Mouse (Mus musculus) heart, embryonic 14.5 days (tissue): ENCODE results near the gene Nt5c2. TPM values are rescaled to one million over a fixed set of nuclear protein-coding genes. Genes with fewer than 3 reads are reported as not detected.
"Not testable (repeated sequence)": the region's sequence is repeated elsewhere in the genome, so short reads cannot be mapped to it uniquely, and the experiment has no call there.

Source experiments
- ATAC-seq: fragments of 200-750 bp; cut with Nextera tagmentation; 2 replicates; pipeline ENCODE4 v1.8.0; 2017; ENCODE audit warnings: low read depth, moderate TSS enrichment; ENCODE audit not compliant: insufficient number of reproducible peaks, insufficient read depth, low FRiP score
- H3K27ac ChIP-seq, 2 experiments: fragments of 200-500 bp in 1 of 2; fragments of 300-500 bp in 1 of 2; sonication (generic) in 1 of 2; replicated peaks in 1 of 2; 2 replicates each; pipeline ENCODE4 v1.5.1; 2012 to 2014; ENCODE audit warnings: low read depth in 2 of 2, low read length in 2 of 2, control low read depth in 1 of 2, mild to moderate bottlenecking in 1 of 2, mixed read lengths in 1 of 2; ENCODE audit not compliant: control insufficient read depth in 1 of 2, insufficient read depth in 1 of 2
- H3K27me3 ChIP-seq: fragments of 300-500 bp; sonication (generic); 2 replicates; pipeline ENCODE4 v1.6.1; 2014; ENCODE audit warnings: mild to moderate bottlenecking, low read length, control low read depth; ENCODE audit not compliant: control insufficient read depth, insufficient read depth
- H3K36me3 ChIP-seq: fragments of 300-500 bp; sonication (generic); 2 replicates; pipeline ENCODE4 v1.6.1; 2014; ENCODE audit warnings: mild to moderate bottlenecking, control low read depth, low read length, mixed read lengths; ENCODE audit not compliant: control insufficient read depth, insufficient read depth
- H3K4me1 ChIP-seq, 2 experiments: fragments of 200-500 bp in 1 of 2; fragments of 300-500 bp in 1 of 2; sonication (generic) in 1 of 2; 2 replicates each; pipeline ENCODE4 v1.6.1; 2012 to 2014; ENCODE audit warnings: low read length in 2 of 2, control low read depth in 1 of 2, mixed read lengths in 1 of 2; ENCODE audit not compliant: control insufficient read depth in 2 of 2, insufficient read depth in 2 of 2
- H3K4me2 ChIP-seq: fragments of 300-500 bp; sonication (generic); 2 replicates; pipeline ENCODE4 v1.6.1; 2014; ENCODE audit warnings: mild to moderate bottlenecking, low read length
- H3K4me3 ChIP-seq, 2 experiments: fragments of 200-500 bp in 1 of 2; fragments of 300-500 bp in 1 of 2; sonication (generic) in 1 of 2; 2 replicates each; pipeline ENCODE4 v1.5.1; 2012 to 2014; ENCODE audit warnings: low read length in 2 of 2, mild to moderate bottlenecking in 2 of 2, control low read depth in 1 of 2, low read depth in 1 of 2, moderate library complexity in 1 of 2; ENCODE audit not compliant: control insufficient read depth in 1 of 2, insufficient read depth in 1 of 2
- H3K9ac ChIP-seq: fragments of 300-500 bp; sonication (generic); 2 replicates; pipeline ENCODE4 v1.6.1; 2014; ENCODE audit warnings: mild to moderate bottlenecking, low read length
- H3K9me3 ChIP-seq: fragments of 300-500 bp; sonication (generic); 2 replicates; pipeline ENCODE4 v1.6.1; 2016; ENCODE audit warnings: low read length, control low read depth; ENCODE audit not compliant: control insufficient read depth
- WGBS: fragments of 180-500 bp; shearing (Covaris S2); extraction: QIAGEN DNeasy Blood & Tissue Kit; methylation state at CpG from one replicate; pipeline ENCODE4 v1.1.7; 2014; 5-methylcytosine and 5-hydroxymethylcytosine counted together
- polyA plus RNA-seq: library from polyadenylated mRNA; unstranded; fragments of >200 nt; fragmentation: Nextera tagmentation; extraction: Ambion mirVana; gene quantifications from 2 replicates; pipeline ENCODE4 v1.2.1, GENCODE M21; 2014

Nt5c2 gene
- polyA plus RNA-seq, 1 experiment from 2014 or later, result 126 TPM

- Histone ChIP-seq H3K27me3 (no peaks in the 10 kb centered on the region), H3K36me3 (no peaks in the 10 kb centered on the region), H3K9me3 (no peaks in the 10 kb centered on the region), H3K4me1 (peaks cover 15 to 17% of the 10 kb centered on the region in 2 experiments; a peak in 3 of 4 replicates), H3K27ac (no peak overlapping the region), H3K4me3 (no peak overlapping the region), H3K9ac (no peak overlapping the region), H3K4me2 (no peak overlapping the region)
- WGBS, result 68% methylated on average over 17 of the region's 17 CpGs
- ATAC-seq, result no peak
These were observed 35.8 kb downstream of the Nt5c2 start for GRCm38 (mm10) chr19:46978920-46979780.

- ATAC-seq, H3K4me3 ChIP-seq, H3K9ac ChIP-seq, H3K27me3 ChIP-seq, H3K27ac ChIP-seq, H3K4me2 ChIP-seq, H3K9me3 ChIP-seq, H3K36me3 ChIP-seq: not testable (repeated sequence)
- 85% methylated on average over 3 of the region's 3 CpGs for WGBS
- H3K4me1 ChIP-seq, result peaks cover 15 to 17% of the 10 kb centered on the region in 2 experiments
These were observed 36.9 kb downstream of the Nt5c2 start for GRCm38 (mm10) chr19:46978069-46978468.

- Histone ChIP-seq H3K36me3 (no peaks in the 10 kb centered on the region), H3K4me3 (no peak overlapping the region), H3K9me3 (no peaks in the 10 kb centered on the region), H3K9ac (no peak overlapping the region), H3K4me1 (peaks cover 21% of the 10 kb centered on the region in 2 experiments), H3K4me2 (no peak overlapping the region), H3K27ac (no peak overlapping the region), H3K27me3 (no peaks in the 10 kb centered on the region)
- no peak for ATAC-seq
- 68% methylated on average over 6 of the region's 6 CpGs for WGBS
These were observed 37.5 kb downstream of the Nt5c2 start for GRCm38 (mm10) chr19:46977460-46977859.

GRCm38 (mm10) chr19:46976743-46977142 lies 38.2 kb downstream of the Nt5c2 start:
- no peak overlapping the region for H3K4me2 ChIP-seq
- H3K9me3 ChIP-seq, result no peaks in the 10 kb centered on the region
- no peaks in the 10 kb centered on the region for H3K27me3 ChIP-seq
- no peak overlapping the region for H3K9ac ChIP-seq
- ATAC-seq, result no peak
- 43% methylated on average over 2 of the region's 2 CpGs for WGBS
- H3K4me3 ChIP-seq, result no peak overlapping the region
- H3K4me1 ChIP-seq, result peaks cover 23 to 26% of the 10 kb centered on the region in 2 experiments
- H3K36me3 ChIP-seq, result no peaks in the 10 kb centered on the region
- H3K27ac ChIP-seq, result 0 out of 4 replicates have a peak overlapping the region, but pooled peaks of 1 of the 2 experiments have one; percentile 79

GRCm38 (mm10) chr19:46975997-46976396 lies 39.0 kb downstream of the Nt5c2 start:
- Histone ChIP-seq H3K36me3 (no peaks in the 10 kb centered on the region), H3K9me3 (no peaks in the 10 kb centered on the region), H3K4me1 (peaks cover 29 to 33% of the 10 kb centered on the region in 2 experiments), H3K9ac (no peak overlapping the region), H3K27me3 (no peaks in the 10 kb centered on the region), H3K27ac (peak overlapping the region; percentile 79 to 90), H3K4me3 (no peak overlapping the region), H3K4me2 (no peak overlapping the region)
- 73% methylated on average over 8 of the region's 8 CpGs for WGBS
- ATAC-seq, result no peak

GRCm38 (mm10) chr19:46975565-46975964 lies 39.4 kb downstream of the Nt5c2 start:
- 21% methylated on average over 4 of the region's 4 CpGs for WGBS
- H3K27me3 ChIP-seq, result no peaks in the 10 kb centered on the region
- H3K27ac ChIP-seq, result peak overlapping the region; percentile 79 to 90
- no peak overlapping the region for H3K4me2 ChIP-seq
- no peaks in the 10 kb centered on the region for H3K36me3 ChIP-seq
- H3K4me3 ChIP-seq, result no peak overlapping the region
- H3K4me1 ChIP-seq, result peaks cover 30 to 37% of the 10 kb centered on the region in 2 experiments
- ATAC-seq, result 0 out of 2 replicates have a peak, but pooled peaks have one; percentile 57
- H3K9ac ChIP-seq, result no peak overlapping the region
- no peaks in the 10 kb centered on the region for H3K9me3 ChIP-seq

GRCm38 (mm10) chr19:46972159-46972558 lies 42.8 kb downstream of the Nt5c2 start:
- no peaks in the 10 kb centered on the region for H3K9me3 ChIP-seq
- H3K4me2 ChIP-seq, result no peak overlapping the region
- H3K27ac ChIP-seq, result no peak overlapping the region
- no peak overlapping the region for H3K9ac ChIP-seq
- no peak for ATAC-seq
- H3K4me1 ChIP-seq, result peaks cover 47 to 59% of the 10 kb centered on the region in 2 experiments
- no peaks in the 10 kb centered on the region for H3K36me3 ChIP-seq
- H3K4me3 ChIP-seq, result no peak overlapping the region
- 96% methylated on average over 3 of the region's 3 CpGs for WGBS
- no peaks in the 10 kb centered on the region for H3K27me3 ChIP-seq
